Comparison of ENCODE assay signal across 24 mouse cellular contexts in the genomic region with DNA sequence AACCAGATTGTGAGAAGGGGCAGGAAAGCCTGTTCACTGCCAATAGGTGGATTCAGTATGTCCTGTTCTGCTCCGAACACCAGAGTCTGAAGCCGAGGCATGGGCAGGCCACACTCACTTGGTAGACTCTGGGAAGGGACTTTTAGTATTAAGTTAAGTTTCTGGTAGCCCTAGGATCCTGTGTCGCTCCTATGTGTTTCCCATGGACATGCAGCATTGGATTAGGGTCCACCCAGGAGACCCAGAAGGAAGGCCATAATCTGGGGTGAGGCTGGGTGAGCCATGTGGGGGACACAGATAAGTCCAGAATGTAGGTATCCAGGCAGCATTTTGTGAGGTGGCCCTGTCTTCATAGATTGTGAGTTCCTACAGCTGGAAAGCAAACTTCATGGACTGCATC.
DNase-seq lines count a peak whose midpoint lies in the region; ATAC-seq and TF ChIP-seq lines count a peak whose summit lies in the region.
"Had no signal": no experiment of that assay in that cellular context is flagged by ENCODE, and none has a peak within 500 bp of the region (broad histone marks: within the 10 kb centered on the region; RNA-seq: fewer than 3 reads in every experiment).

No protein-coding gene starts in this region.

- WGBS in heart, embryonic 10.5 days, result 73% methylated on average over 3 of the region's 3 CpGs
- WGBS in lung, embryonic 14.5 days, result 85% methylated on average over 3 of the region's 3 CpGs

- no peak overlapping the region for H3K4me2 ChIP-seq in lung, embryonic 14.5 days
- H3K4me2 ChIP-seq: forebrain, embryonic 13.5 days; heart, embryonic 12.5 days; heart, embryonic 15.5 days; hindbrain, embryonic 14.5 days had no signal

- no peaks in the 10 kb centered on the region for H3K9me3 ChIP-seq in heart, embryonic 10.5 days
- H3K9me3 ChIP-seq in lung, embryonic 14.5 days (ENCODE audit: low read depth, low read length), result no peaks in the 10 kb centered on the region
- H3K9me3 ChIP-seq: forebrain, embryonic 10.5 days; forebrain, embryonic 13.5 days; G1E; heart, embryonic 12.5 days; heart, embryonic 15.5 days had no signal

- no peak overlapping the region for H3K4me3 ChIP-seq in heart, embryonic 10.5 days
- H3K4me3 ChIP-seq in lung, embryonic 14.5 days (ENCODE audit: low read depth, low read length), result no peak overlapping the region
- H3K4me3 ChIP-seq: forebrain, embryonic 10.5 days; forebrain, embryonic 13.5 days; heart, embryonic 12.5 days; heart, embryonic 15.5 days had no signal

- H3K4me1 ChIP-seq in heart, embryonic 10.5 days, result peaks cover 6% of the 10 kb centered on the region; the same call in 1 of the 2 replicates
- no peaks in the 10 kb centered on the region for H3K4me1 ChIP-seq in lung, embryonic 14.5 days (ENCODE audit: insufficient read depth)
- H3K4me1 ChIP-seq: forebrain, embryonic 10.5 days; forebrain, embryonic 13.5 days; heart, embryonic 12.5 days; heart, embryonic 15.5 days had no signal

- no peak overlapping the region for H3K9ac ChIP-seq in lung, embryonic 14.5 days
- H3K9ac ChIP-seq: forebrain, embryonic 13.5 days; heart, embryonic 12.5 days; heart, embryonic 15.5 days; hindbrain, embryonic 14.5 days had no signal

- no peak for ATAC-seq in lung, embryonic 14.5 days (ENCODE audit: insufficient read depth)
- ATAC-seq: forebrain, embryonic 13.5 days; forebrain, embryonic 16.5 days; Patski had no signal

- DNase-seq in heart, embryonic 10.5 days (ENCODE audit: low spot score), result peak; percentile 63
- no peak for DNase-seq in heart, postnatal 10 days
- DNase-seq in lung, embryonic 14.5 days, result no peak
- no peak for DNase-seq in lung, adult 18-20 months
- peak; percentile 32 for DNase-seq in testis, postnatal 10 days (ENCODE audit: low spot score)
- no peak for DNase-seq in testis, postnatal 14 days (ENCODE audit: low spot score)
- DNase-seq in kidney, adult 11 months, result no peak
- DNase-seq: adrenal gland, postnatal 10 days; adrenal gland, postnatal 36 days; B cell, adult 2 months; cerebellum, adult 18-20 months; cerebellum, adult 9-10 months; cerebellum, postnatal 14 days; gastrocnemius, postnatal 10 days; gastrocnemius, postnatal 36 days had no signal

- H3K27me3 ChIP-seq in heart, embryonic 10.5 days (ENCODE audit: insufficient read depth, poor library complexity, severe bottlenecking), result peaks cover 10% of the 10 kb centered on the region
- H3K27me3 ChIP-seq in lung, embryonic 14.5 days (ENCODE audit: insufficient read depth, low read length), result no peaks in the 10 kb centered on the region
- H3K27me3 ChIP-seq: forebrain, embryonic 13.5 days; heart, embryonic 15.5 days; Patski had no signal

- no peak for TF ChIP-seq CTCF in lung, embryonic 14.5 days (IDR thresholded peaks at IDR 0.05; ENCODE audit: low read depth)

- peaks cover 2% of the 10 kb centered on the region; the same call in 1 of the 2 replicates for H3K36me3 ChIP-seq in heart, embryonic 10.5 days
- H3K36me3 ChIP-seq in lung, embryonic 14.5 days (ENCODE audit: insufficient read depth), result no peaks in the 10 kb centered on the region
- H3K36me3 ChIP-seq: forebrain, embryonic 10.5 days; G1E had no signal

- no peak overlapping the region for H3K27ac ChIP-seq in heart, embryonic 10.5 days
- peak overlapping the region; percentile 67 for H3K27ac ChIP-seq in lung, embryonic 14.5 days (ENCODE audit: low read depth)
- H3K27ac ChIP-seq: forebrain, embryonic 13.5 days; heart, embryonic 15.5 days; hindbrain, embryonic 14.5 days; hindbrain, postnatal 0 days had no signal

- intact Hi-C loops in heart, postnatal 10 days (cut with DNase I), result no loop called here

Comparison
In these comparisons a context has a peak if more than half of its experiments do, and no peak if none do; other contexts are left out.
1. DNase-seq: peak in heart, embryonic 10.5 days (single experiment) and testis, postnatal 10 days (single experiment); none in heart, postnatal 10 days (0 of 2), lung, embryonic 14.5 days (single experiment), lung, adult 18-20 months (0 of 2), testis, postnatal 14 days (single experiment) and kidney, adult 11 months (single experiment).